Mouse (Mus musculus): ENCODE results near the gene Vps45.

DNA sequence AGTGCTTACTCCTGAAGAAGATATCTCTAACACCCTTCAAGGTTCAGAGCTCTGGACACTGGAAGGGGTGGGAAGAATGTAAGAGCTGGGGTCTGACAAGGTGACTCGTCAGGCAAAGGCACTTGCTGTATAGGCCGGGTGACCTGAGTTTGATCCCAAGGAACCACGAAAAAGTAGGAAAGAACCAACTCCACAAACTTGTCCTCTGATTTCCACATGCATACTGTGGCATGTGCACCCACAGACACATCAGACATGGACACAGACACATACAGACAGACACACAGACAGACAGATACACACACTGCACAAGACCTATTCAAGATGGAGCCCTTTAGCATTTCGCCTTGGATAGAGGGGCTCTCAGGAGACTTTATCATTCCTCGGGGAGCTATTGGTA is 20.1 kb downstream of the Vps45 start:
- TF ChIP-seq CTCF (conservative IDR thresholded peaks at IDR 0.05; ENCODE audit: low read length) (no peak), NANOG (IDR thresholded peaks at IDR 0.05; ENCODE audit: borderline replicate concordance, low read length) (no peak), POU5F1 (IDR thresholded peaks at IDR 0.05; ENCODE audit: borderline replicate concordance, low read length) (no peak)

Measured in E14TG2a.4 (cell line).